20 mouse cellular contexts compared by ENCODE assay signal in genomic region chr2:158561371-158562144, GRCm38 (mm10). TPM values are rescaled to one million over a fixed set of nuclear protein-coding genes. Genes with fewer than 3 reads are reported as not detected.
A peak's percentile ranks its signal among the peaks of the same experiment; 100 is the strongest.
DNase-seq lines count a peak whose midpoint lies in the region; ATAC-seq and TF ChIP-seq lines count a peak whose summit lies in the region.
"Had no signal": no experiment of that assay in that cellular context is flagged by ENCODE, and none has a peak within 500 bp of the region (broad histone marks: within the 10 kb centered on the region; RNA-seq: fewer than 3 reads in every experiment).

No protein-coding gene starts in this region.

- no peaks in the 10 kb centered on the region for H3K9me3 ChIP-seq in liver, embryonic 11.5 days (ENCODE audit: control insufficient read depth, low read length)
- H3K9me3 ChIP-seq in liver, postnatal 0 days (ENCODE audit: low read length): no peaks in the 10 kb centered on the region
- no peaks in the 10 kb centered on the region for H3K9me3 ChIP-seq in forebrain, postnatal 0 days (ENCODE audit: low read length)
- no peaks in the 10 kb centered on the region for H3K9me3 ChIP-seq in midbrain, embryonic 13.5 days
- H3K9me3 ChIP-seq: limb, embryonic 13.5 days; stomach, embryonic 15.5 days had no signal

- H3K36me3 ChIP-seq in liver, embryonic 11.5 days (ENCODE audit: control insufficient read depth, insufficient read depth, low read length): no peaks in the 10 kb centered on the region
- no peaks in the 10 kb centered on the region for H3K36me3 ChIP-seq in liver, postnatal 0 days (replicated peaks; ENCODE audit: insufficient read depth, low read length)
- H3K36me3 ChIP-seq in forebrain, postnatal 0 days (ENCODE audit: insufficient read depth): no peaks in the 10 kb centered on the region
- H3K36me3 ChIP-seq in midbrain, embryonic 13.5 days: no peaks in the 10 kb centered on the region
- H3K36me3 ChIP-seq: limb, embryonic 13.5 days; stomach, embryonic 15.5 days had no signal

- peaks cover 16% of the 10 kb centered on the region for H3K27me3 ChIP-seq in liver, embryonic 11.5 days (replicated peaks; ENCODE audit: control insufficient read depth, insufficient read depth, low read length)
- 0 out of 2 replicates have a peak, but pooled peaks cover 2% of the 10 kb centered on the region for H3K27me3 ChIP-seq in liver, postnatal 0 days (ENCODE audit: insufficient read depth, low read length)
- no peaks in the 10 kb centered on the region for H3K27me3 ChIP-seq in forebrain, postnatal 0 days (ENCODE audit: insufficient read depth, low read length)
- H3K27me3 ChIP-seq in midbrain, embryonic 13.5 days: peaks cover 13% of the 10 kb centered on the region; the same call in 1 of the 2 replicates

- H3K4me3 ChIP-seq in liver, embryonic 11.5 days (ENCODE audit: low read depth, low read length): no peak overlapping the region
- H3K4me3 ChIP-seq in liver, postnatal 0 days (ENCODE audit: low read depth, low read length): no peak overlapping the region
- H3K4me3 ChIP-seq in forebrain, postnatal 0 days (ENCODE audit: low read depth, low read length): no peak overlapping the region
- no peak overlapping the region for H3K4me3 ChIP-seq in midbrain, embryonic 13.5 days (replicated peaks)
- H3K4me3 ChIP-seq: limb, embryonic 13.5 days; stomach, embryonic 15.5 days had no signal

- ATAC-seq in liver, embryonic 11.5 days (replicated peaks; ENCODE audit: low FRiP score): 0 out of 2 replicates have a peak, but pooled peaks have one; percentile 37
- ATAC-seq in liver, postnatal 0 days: no peak
- ATAC-seq in forebrain, postnatal 0 days: peak; percentile 29; the same call in 1 of the 2 replicates
- ATAC-seq in midbrain, embryonic 13.5 days: peak; percentile 86
- no peak for ATAC-seq in frontal cortex, adult (ENCODE audit: low TSS enrichment)
- ATAC-seq: CD4-positive, CD25-positive, alpha-beta regulatory T cell, adult 4 months had no signal

- H3K27ac ChIP-seq in liver, embryonic 11.5 days (ENCODE audit: low read depth, low read length): no peak overlapping the region
- H3K27ac ChIP-seq in liver, postnatal 0 days (ENCODE audit: low read depth): no peak overlapping the region
- peak overlapping the region; percentile 70 for H3K27ac ChIP-seq in forebrain, postnatal 0 days (ENCODE audit: low read depth, low read length)
- peak overlapping the region; percentile 94 for H3K27ac ChIP-seq in midbrain, embryonic 13.5 days
- H3K27ac ChIP-seq: limb, embryonic 13.5 days; stomach, embryonic 15.5 days had no signal

- WGBS in liver, embryonic 11.5 days: 19% methylated on average over 3 of the region's 3 CpGs
- 20% methylated on average over 3 of the region's 3 CpGs for WGBS in liver, postnatal 0 days (ENCODE audit: insufficient replicate concordance)
- 50% methylated on average over 3 of the region's 3 CpGs for WGBS in forebrain, postnatal 0 days
- 33% methylated on average over 3 of the region's 3 CpGs for WGBS in midbrain, embryonic 13.5 days

- H3K4me1 ChIP-seq in liver, embryonic 11.5 days (replicated peaks; ENCODE audit: control insufficient read depth, insufficient read depth, low read length): no peaks in the 10 kb centered on the region
- H3K4me1 ChIP-seq in liver, postnatal 0 days (ENCODE audit: insufficient read depth): no peaks in the 10 kb centered on the region; the same call in 1 of the 2 replicates
- no peaks in the 10 kb centered on the region for H3K4me1 ChIP-seq in forebrain, postnatal 0 days (ENCODE audit: insufficient read depth)
- H3K4me1 ChIP-seq in midbrain, embryonic 13.5 days (replicated peaks): peaks cover 51% of the 10 kb centered on the region
- H3K4me1 ChIP-seq: limb, embryonic 13.5 days; stomach, embryonic 15.5 days had no signal

- no peak for DNase-seq in liver, embryonic 11.5 days (ENCODE audit: low spot score)
- no peak for DNase-seq in liver, postnatal 0 days
- DNase-seq in forebrain, postnatal 0 days: no peak
- peak; percentile 54 for DNase-seq in retina, postnatal 1 day
- no peak for DNase-seq in frontal cortex, postnatal 14 days (ENCODE audit: low spot score in 2 of 2)
- no peak for DNase-seq in lung, postnatal 36 days
- DNase-seq: adrenal gland, postnatal 10 days; gastrocnemius, postnatal 14 days; kidney, postnatal 36 days; lung, adult 2 months had no signal

- H3K9ac ChIP-seq in liver, embryonic 11.5 days (ENCODE audit: low read depth, low read length): no peak overlapping the region
- no peak overlapping the region for H3K9ac ChIP-seq in liver, postnatal 0 days (replicated peaks)
- peak overlapping the region; percentile 22; the same call in 1 of the 2 replicates for H3K9ac ChIP-seq in forebrain, postnatal 0 days
- peak overlapping the region; percentile 28 for H3K9ac ChIP-seq in midbrain, embryonic 13.5 days (replicated peaks)
- H3K9ac ChIP-seq: limb, embryonic 13.5 days; stomach, embryonic 15.5 days had no signal

- H3K4me2 ChIP-seq in liver, embryonic 11.5 days: no peak overlapping the region
- no peak overlapping the region for H3K4me2 ChIP-seq in liver, postnatal 0 days (ENCODE audit: low read depth, low read length)
- no peak overlapping the region for H3K4me2 ChIP-seq in forebrain, postnatal 0 days (ENCODE audit: low read depth)
- H3K4me2 ChIP-seq in midbrain, embryonic 13.5 days (replicated peaks): peak overlapping the region; percentile 25
- H3K4me2 ChIP-seq: limb, embryonic 13.5 days; stomach, embryonic 15.5 days had no signal

- TF ChIP-seq CTCF in liver, postnatal 0 days (IDR thresholded peaks at IDR 0.05; ENCODE audit: low read depth): no peak
- TF ChIP-seq CTCF in forebrain, postnatal 0 days (IDR thresholded peaks at IDR 0.05; ENCODE audit: low read depth): no peak

- no peak for TF ChIP-seq EP300 in liver, postnatal 0 days (IDR thresholded peaks at IDR 0.05; ENCODE audit: low read depth)

RNA-seq across cellular contexts. Expression of gene Arhgap40, which starts 49.0 kb away (rescaled TPM):
- not detected in 2 replicates for polyA plus RNA-seq in liver, embryonic 11.5 days (2014; fragmentation: Nextera tagmentation; extraction: Ambion mirVana)
- not detected in 2 replicates for polyA plus RNA-seq in liver, postnatal 0 days (2015; fragmentation: Nextera tagmentation; extraction: Ambion mirVana)
- total RNA-seq in forebrain, postnatal 0 days (2014; rRNA removed): 0.14 and 0.46 TPM in 2 replicates
- polyA plus RNA-seq in forebrain, postnatal 0 days (2015; fragmentation: Nextera tagmentation; extraction: Ambion mirVana): 0.41 and 0.58 TPM in 2 replicates
- 0.58 and 0.67 TPM in 2 replicates for polyA plus RNA-seq in midbrain, embryonic 13.5 days (2015; fragmentation: Nextera tagmentation; extraction: Ambion mirVana)
- total RNA-seq: adrenal gland, postnatal 10 days; gastrocnemius, postnatal 14 days; megakaryocyte-erythroid progenitor cell, adult 5-6 weeks had no signal
- polyA plus RNA-seq: CD4-positive, CD25-positive, alpha-beta regulatory T cell, adult 4 months; small intestine, adult 2 months had no signal

RNA-seq across cellular contexts. Expression of gene Slc32a1, which starts 49.0 kb away (rescaled TPM):
- polyA plus RNA-seq in liver, embryonic 11.5 days (2014; fragmentation: Nextera tagmentation; extraction: Ambion mirVana): 0.05 and 0.06 TPM in 2 replicates
- polyA plus RNA-seq in liver, postnatal 0 days (2015; fragmentation: Nextera tagmentation; extraction: Ambion mirVana): not detected in 2 replicates
- total RNA-seq in forebrain, postnatal 0 days (2014; rRNA removed): 23.5 and 37.4 TPM in 2 replicates
- polyA plus RNA-seq in forebrain, postnatal 0 days (2015; fragmentation: Nextera tagmentation; extraction: Ambion mirVana): 7.4 and 10.8 TPM in 2 replicates
- polyA plus RNA-seq in midbrain, embryonic 13.5 days (2015; fragmentation: Nextera tagmentation; extraction: Ambion mirVana): 6.5 and 8.3 TPM in 2 replicates
- total RNA-seq: adrenal gland, postnatal 10 days; gastrocnemius, postnatal 14 days; megakaryocyte-erythroid progenitor cell, adult 5-6 weeks had no signal
- polyA plus RNA-seq: CD4-positive, CD25-positive, alpha-beta regulatory T cell, adult 4 months; heart, embryonic 14.5 days; limb, embryonic 13.5 days; lung, adult 2 months; small intestine, adult 2 months; stomach, embryonic 15.5 days; urinary bladder, adult 2 months had no signal

RNA-seq across cellular contexts. Expression of gene Adig, which starts 59.1 kb away (rescaled TPM):
- not detected in 2 replicates for polyA plus RNA-seq in liver, embryonic 11.5 days (2014; fragmentation: Nextera tagmentation; extraction: Ambion mirVana)
- polyA plus RNA-seq in liver, postnatal 0 days (2015; fragmentation: Nextera tagmentation; extraction: Ambion mirVana): not detected in 2 replicates
- not detected in 2 replicates for total RNA-seq in forebrain, postnatal 0 days (2014; rRNA removed)
- not detected in 2 replicates for polyA plus RNA-seq in forebrain, postnatal 0 days (2015; fragmentation: Nextera tagmentation; extraction: Ambion mirVana)
- not detected in 2 replicates for polyA plus RNA-seq in midbrain, embryonic 13.5 days (2015; fragmentation: Nextera tagmentation; extraction: Ambion mirVana)
- total RNA-seq: megakaryocyte-erythroid progenitor cell, adult 5-6 weeks had no signal
- polyA plus RNA-seq: CD4-positive, CD25-positive, alpha-beta regulatory T cell, adult 4 months; cortical plate, adult 2 months; heart, embryonic 14.5 days had no signal

Comparison
In these comparisons a context has a peak if more than half of its experiments do, and no peak if none do; other contexts are left out.
1. ATAC-seq: peak in liver, embryonic 11.5 days (single experiment), forebrain, postnatal 0 days (single experiment) and midbrain, embryonic 13.5 days (single experiment); none in liver, postnatal 0 days (single experiment) and frontal cortex, adult (single experiment).
2. H3K27ac ChIP-seq: peak in forebrain, postnatal 0 days (single experiment) and midbrain, embryonic 13.5 days (single experiment); none in liver, embryonic 11.5 days (single experiment) and liver, postnatal 0 days (single experiment).
3. H3K9ac ChIP-seq: peak in forebrain, postnatal 0 days (single experiment) and midbrain, embryonic 13.5 days (single experiment); none in liver, embryonic 11.5 days (single experiment) and liver, postnatal 0 days (single experiment).